Mouse (Mus musculus): ENCODE measurements around the gene Gcn1l1.

GRCm38 (mm10) chr5:115530447-115530809 lies 34.6 kb upstream of the Gcn1l1 start:
- TF ChIP-seq CTCF (IDR thresholded peaks at IDR 0.05; ENCODE audit: control insufficient read depth, insufficient read depth, insufficient replicate concordance, low read depth, low read length) (no peak), POLR2A (IDR thresholded peaks at IDR 0.05; ENCODE audit: control insufficient read depth, low read depth, low read length) (no peak)

Data from testis, adult 2 months (tissue).